Mouse (Mus musculus) neural tube, embryonic 14.5 days (tissue): ENCODE results near the gene Zfp771. TPM values are rescaled to one million over a fixed set of nuclear protein-coding genes. Genes with fewer than 3 reads are reported as not detected.

Source experiments
- ATAC-seq: fragments of 200-750 bp; cut with Nextera tagmentation; 2 replicates; pipeline ENCODE4 v1.8.0; 2017; ENCODE audit warnings: low read depth, mild to moderate bottlenecking, moderate TSS enrichment, moderate library complexity
- H3K27ac ChIP-seq: fragments of 300-500 bp; sonication (generic); 2 replicates; pipeline ENCODE4 v1.5.1; 2014; ENCODE audit warnings: low read depth, mild to moderate bottlenecking, control low read depth, low read length, moderate library complexity, mixed read lengths
- H3K27me3 ChIP-seq: fragments of 300-500 bp; sonication (generic); 2 replicates; pipeline ENCODE4 v1.6.1; 2014; ENCODE audit warnings: low read length; ENCODE audit not compliant: control insufficient read depth, insufficient read depth
- H3K36me3 ChIP-seq: fragments of 300-500 bp; sonication (generic); 2 replicates; pipeline ENCODE4 v1.6.1; 2014; ENCODE audit warnings: low read length, mixed read lengths; ENCODE audit not compliant: control insufficient read depth, insufficient read depth
- H3K4me1 ChIP-seq: fragments of 300-500 bp; sonication (generic); 2 replicates; pipeline ENCODE4 v1.6.1; 2014; ENCODE audit warnings: low read length; ENCODE audit not compliant: control insufficient read depth, insufficient read depth
- H3K4me2 ChIP-seq: fragments of 300-500 bp; sonication (generic); 2 replicates; pipeline ENCODE4 v1.6.1; 2014; ENCODE audit warnings: mild to moderate bottlenecking, low read depth, low read length, control low read depth
- H3K4me3 ChIP-seq: fragments of 300-500 bp; sonication (generic); 2 replicates; pipeline ENCODE4 v1.5.1; 2014; ENCODE audit warnings: low read depth, low read length, control low read depth, mixed read lengths
- H3K9ac ChIP-seq: fragments of 300-500 bp; sonication (generic); replicated peaks from 2 replicates; pipeline ENCODE4 v1.6.1; 2014; ENCODE audit warnings: low read depth, mild to moderate bottlenecking, control low read depth, low read length, mixed read lengths
- H3K9me3 ChIP-seq: fragments of 300-500 bp; sonication (generic); 2 replicates; pipeline ENCODE4 v1.6.1; 2016; ENCODE audit warnings: low read length; ENCODE audit not compliant: control insufficient read depth
- WGBS: fragments of 180-500 bp; shearing (Covaris S2); extraction: QIAGEN DNeasy Blood & Tissue Kit; methylation state at CpG from one replicate; pipeline ENCODE4 v1.1.7; 2014; 5-methylcytosine and 5-hydroxymethylcytosine counted together
- polyA plus RNA-seq: library from polyadenylated mRNA; unstranded; fragments of >200 nt; fragmentation: Nextera tagmentation; extraction: Ambion mirVana; gene quantifications from 2 replicates; pipeline ENCODE4 v1.2.1, GENCODE M21; 2014

Zfp771 gene
- 68.1 and 68.8 TPM in 2 replicates for polyA plus RNA-seq

DNA sequence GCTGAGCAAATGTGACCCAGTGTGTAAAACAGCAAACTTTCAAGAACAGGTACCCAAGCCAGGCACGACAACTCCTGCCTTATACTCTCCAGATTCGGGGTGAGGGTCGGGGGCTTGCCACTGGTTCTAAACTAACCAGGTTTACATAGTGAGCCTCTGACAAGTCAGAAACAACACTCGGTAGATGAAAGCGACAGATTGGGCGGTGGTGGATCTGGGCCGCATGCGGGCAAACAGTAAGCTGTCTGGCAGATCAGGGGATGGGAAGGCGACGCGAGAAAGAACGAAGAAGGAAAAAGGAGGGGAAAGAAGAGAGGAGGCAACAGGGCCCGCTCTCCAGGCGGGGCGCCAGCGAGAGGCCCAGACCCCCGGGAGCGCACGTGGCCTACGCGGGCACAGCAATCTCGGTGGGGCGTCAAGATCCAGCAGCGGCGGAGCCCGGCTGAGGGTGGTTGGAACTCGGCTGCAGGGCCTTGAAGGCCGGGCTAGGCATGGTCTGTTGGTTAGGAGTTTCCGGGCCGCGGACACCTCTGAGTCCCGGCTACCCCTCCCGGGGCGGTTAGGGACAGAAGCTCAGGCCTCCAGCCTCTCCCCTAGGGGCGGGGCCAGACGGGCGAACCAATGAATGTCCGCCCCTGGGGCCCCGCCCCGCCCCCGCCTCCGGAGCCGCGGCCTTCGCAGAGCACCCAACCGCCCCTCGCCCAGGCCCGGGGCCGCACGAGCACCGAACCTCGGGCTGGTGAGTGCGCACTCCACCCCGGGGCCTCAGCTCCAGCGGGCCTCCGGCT is at the start of gene Zfp771:
Gene Zfp771 (plus strand): TSS at position 405 of the 788 bp plus-strand sequence.
- Histone ChIP-seq H3K4me2 (peak within 1 kb of the TSS; percentile 76), H3K4me3 (peak within 1 kb of the TSS; percentile 90), H3K4me1 (peaks cover 24% of the 10 kb centered on the region), H3K27ac (peak within 1 kb of the TSS; percentile 82), H3K27me3 (no peaks in the 10 kb centered on the region), H3K9ac (peak within 1 kb of the TSS; percentile 88), H3K9me3 (no peaks in the 10 kb centered on the region), H3K36me3 (0 out of 2 replicates have a peak, but pooled peaks cover 3% of the 10 kb centered on the region)
- WGBS = under 1% methylated on average over 48 of the region's 56 CpGs
- peak; percentile 95 for ATAC-seq

GRCm38 (mm10) chr7:127194633-127195029 is 49.4 kb upstream of the Zfp771 start:
- Histone ChIP-seq H3K9me3 (no peaks in the 10 kb centered on the region), H3K4me2 (peak overlapping the region; percentile 88), H3K9ac (peak overlapping the region; percentile 69), H3K36me3 (peaks cover 59% of the 10 kb centered on the region), H3K4me3 (peak overlapping the region; percentile 62), H3K27me3 (no peaks in the 10 kb centered on the region), H3K27ac (peak overlapping the region; percentile 85; the same call in 1 of the 2 replicates), H3K4me1 (peaks cover 16% of the 10 kb centered on the region)
- 90% methylated on average over 6 of the region's 7 CpGs for WGBS
- no peak for ATAC-seq

- H3K9ac ChIP-seq = peak within 1 kb of the TSS; percentile 69
- H3K36me3 ChIP-seq = peaks cover 68% of the 10 kb centered on the region
- under 1% methylated on average over 51 of the region's 51 CpGs for WGBS
- peak within 1 kb of the TSS; percentile 88 for H3K4me2 ChIP-seq
- ATAC-seq = peak; percentile 96
- peak within 1 kb of the TSS; percentile 85 for H3K27ac ChIP-seq
- peak within 1 kb of the TSS; percentile 62 for H3K4me3 ChIP-seq
- H3K27me3 ChIP-seq = no peaks in the 10 kb centered on the region
- H3K4me1 ChIP-seq = peaks cover 16% of the 10 kb centered on the region
- H3K9me3 ChIP-seq = no peaks in the 10 kb centered on the region
These were observed 48.4 kb upstream of the Zfp771 start, which contains the start of gene Cd2bp2 for GRCm38 (mm10) chr7:127195544-127196295. TSS of gene Cd2bp2 (minus strand) at chr7:127196050.

- Histone ChIP-seq H3K9me3 (no peaks in the 10 kb centered on the region), H3K27me3 (no peaks in the 10 kb centered on the region), H3K4me1 (peaks cover 16% of the 10 kb centered on the region), H3K4me3 (peak overlapping the region; percentile 62), H3K9ac (peak overlapping the region; percentile 64), H3K36me3 (peaks cover 71% of the 10 kb centered on the region), H3K4me2 (peak overlapping the region; percentile 79), H3K27ac (peak overlapping the region; percentile 82)
- no peak for ATAC-seq
- 57% methylated on average over 11 of the region's 11 CpGs for WGBS
These were observed 47.6 kb upstream of the Zfp771 start for GRCm38 (mm10) chr7:127196484-127196883.

- Histone ChIP-seq H3K9me3 (no peaks in the 10 kb centered on the region), H3K4me3 (peak overlapping the region; percentile 90), H3K27me3 (no peaks in the 10 kb centered on the region), H3K36me3 (peaks cover 11% of the 10 kb centered on the region), H3K4me2 (peak overlapping the region; percentile 100), H3K27ac (no peak overlapping the region), H3K9ac (peak overlapping the region; percentile 81), H3K4me1 (peaks cover 25% of the 10 kb centered on the region)
- ATAC-seq = no peak
- WGBS = 60% methylated on average over 2 of the region's 2 CpGs
These were observed 37.5 kb upstream of the Zfp771 start for GRCm38 (mm10) chr7:127206606-127207005.

DNA sequence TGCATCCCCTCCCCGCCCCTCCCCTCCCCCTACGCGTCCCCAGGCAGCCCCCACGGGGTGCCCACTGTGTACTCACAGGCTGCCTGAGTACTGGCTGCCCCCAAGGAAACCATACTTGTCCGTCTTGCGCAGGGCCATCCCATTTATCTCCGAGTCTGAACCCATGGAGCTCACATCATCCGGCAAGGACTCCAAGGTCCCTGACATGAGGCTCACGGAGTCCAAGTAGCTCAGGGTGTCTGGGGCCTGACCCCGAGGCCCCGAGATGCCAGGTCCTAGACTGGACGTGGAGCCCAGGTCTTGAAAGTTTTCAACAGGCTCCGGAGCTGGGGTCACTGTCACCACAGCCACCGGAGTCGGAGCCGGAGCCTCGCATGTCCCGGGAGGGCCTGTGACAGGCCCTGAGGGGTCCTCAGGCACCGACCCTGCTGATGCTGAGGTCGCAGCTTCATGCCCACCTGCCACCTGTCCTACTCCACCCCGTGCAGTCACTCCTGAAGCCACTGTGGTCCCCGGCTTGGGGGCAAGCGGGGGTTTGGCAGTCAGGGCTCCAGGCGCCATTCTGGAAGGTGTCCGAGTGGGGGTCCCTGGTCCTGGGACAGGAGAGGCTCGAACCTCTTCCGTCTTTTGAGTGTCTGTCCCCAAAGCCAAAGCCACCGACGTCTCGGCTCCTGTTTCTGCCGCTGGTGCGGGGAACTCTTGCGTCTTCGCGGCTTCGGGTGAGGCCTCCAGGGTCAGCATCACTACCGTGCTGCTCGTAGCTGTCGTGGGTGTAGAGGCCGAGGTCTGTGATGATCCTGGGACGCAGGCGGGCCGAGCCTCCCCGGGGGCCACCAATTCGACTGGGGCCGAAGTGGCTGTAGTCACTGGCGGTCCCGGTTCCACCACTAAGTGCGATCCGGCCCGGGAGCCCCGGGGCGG is 36.4 kb upstream of the Zfp771 start:
- peak; percentile 7; the same call in 1 of the 2 replicates for ATAC-seq
- Histone ChIP-seq H3K27me3 (no peaks in the 10 kb centered on the region), H3K4me1 (peaks cover 25% of the 10 kb centered on the region)

DNA sequence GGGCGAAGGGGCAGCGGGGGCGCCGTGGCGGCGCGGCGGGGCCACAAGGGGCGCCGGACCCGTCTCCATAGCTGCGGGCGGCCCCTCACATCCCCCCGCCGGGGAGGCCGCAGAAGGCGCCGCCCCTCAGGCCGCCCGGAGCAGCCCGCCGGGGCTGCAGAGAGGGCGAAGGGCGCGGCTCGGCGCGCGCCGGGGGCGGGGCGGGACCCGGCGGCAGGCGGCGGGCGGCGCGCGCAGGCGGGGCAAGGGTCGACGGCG is 35.9 kb upstream of the Zfp771 start, which contains the start of gene Tbc1d10b:
Gene Tbc1d10b (minus strand): TSS at position 174 of the 258 bp plus-strand sequence.
- peak within 1 kb of the TSS; percentile 100 for H3K4me2 ChIP-seq
- H3K27ac ChIP-seq = peak within 1 kb of the TSS; percentile 77
- H3K9me3 ChIP-seq = no peaks in the 10 kb centered on the region
- H3K36me3 ChIP-seq = peaks cover 2% of the 10 kb centered on the region; the same call in 1 of the 2 replicates
- H3K4me1 ChIP-seq = peaks cover 25% of the 10 kb centered on the region
- H3K9ac ChIP-seq = peak within 1 kb of the TSS; percentile 81
- ATAC-seq = peak; percentile 4; the same call in 1 of the 2 replicates
- peak within 1 kb of the TSS; percentile 90 for H3K4me3 ChIP-seq
- no peaks in the 10 kb centered on the region for H3K27me3 ChIP-seq
- WGBS = under 1% methylated on average over 35 of the region's 44 CpGs

More for the DNA sequence above, 36.4 kb upstream of the Zfp771 start:
- H3K4me3 ChIP-seq = peak overlapping the region; percentile 90
- H3K4me2 ChIP-seq = peak overlapping the region; percentile 100
- H3K27ac ChIP-seq = peak overlapping the region; percentile 77
- WGBS = under 1% methylated on average over 52 of the region's 53 CpGs
- H3K9ac ChIP-seq = peak overlapping the region; percentile 81
- no peaks in the 10 kb centered on the region for H3K9me3 ChIP-seq
- peaks cover 8% of the 10 kb centered on the region for H3K36me3 ChIP-seq
